Mouse (Mus musculus): Measurements from ENCODE around the gene Acer1. TPM values are rescaled to one million over a fixed set of nuclear protein-coding genes. Genes with fewer than 3 reads are reported as not detected.
A peak's percentile ranks its signal among the peaks of the same experiment; 100 is the strongest.
"Not testable (repeated sequence)": the region's sequence is repeated elsewhere in the genome, so short reads cannot be mapped to it uniquely, and the experiment has no call there.

Acer1 gene
- polyA plus RNA-seq, 1 experiment from 2014 or later, result not detected

DNA sequence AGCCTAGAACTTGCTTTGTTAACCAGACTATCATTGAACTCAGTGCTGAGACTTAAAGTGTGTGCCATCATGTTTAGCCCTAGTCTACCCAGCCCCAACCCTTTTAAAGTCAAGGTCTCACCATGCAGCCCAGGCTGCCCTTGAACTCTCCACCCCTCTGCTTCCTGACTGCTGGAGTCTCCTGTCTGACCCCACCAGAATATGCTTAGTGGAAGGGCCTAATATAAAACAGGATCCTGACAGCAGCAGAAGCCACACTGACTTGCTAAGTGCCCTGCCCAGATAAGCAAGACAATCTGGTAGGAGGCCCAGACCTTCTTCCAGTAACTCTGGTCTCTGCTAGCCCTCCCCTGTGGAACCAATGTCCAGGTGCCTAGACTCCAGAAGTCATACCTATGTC, 52.8 kb downstream of the Acer1 start:
- Histone ChIP-seq H3K4me2 (no peak overlapping the region), H3K4me1 (replicated peaks; ENCODE audit: control insufficient read depth, insufficient read depth, low read length) (peaks cover 28% of the 10 kb centered on the region), H3K9ac (ENCODE audit: low read depth, low read length) (no peak overlapping the region)

GRCm38 (mm10) chr17:56925998-56926397, 55.9 kb downstream of the Acer1 start:
- Histone ChIP-seq H3K4me1 (replicated peaks; ENCODE audit: control insufficient read depth, insufficient read depth, low read length) (peaks cover 16% of the 10 kb centered on the region), H3K36me3 (ENCODE audit: control insufficient read depth, insufficient read depth, low read length) (peaks cover 20% of the 10 kb centered on the region), H3K27me3 (replicated peaks; ENCODE audit: control insufficient read depth, insufficient read depth, low read length) (no peaks in the 10 kb centered on the region), H3K9me3 (ENCODE audit: control insufficient read depth, low read length) (no peaks in the 10 kb centered on the region), H3K27ac (ENCODE audit: low read depth, low read length) (no peak overlapping the region), H3K9ac (ENCODE audit: low read depth, low read length) (no peak overlapping the region), H3K4me2 (no peak overlapping the region), H3K4me3 (ENCODE audit: low read depth, low read length) (no peak overlapping the region)
- WGBS, result 86% methylated on average over 2 of the region's 2 CpGs
- DNase-seq (ENCODE audit: low spot score) (no peak), ATAC-seq (replicated peaks; ENCODE audit: low FRiP score) (no peak)

More for the DNA sequence above, 52.8 kb downstream of the Acer1 start:
- no peaks in the 10 kb centered on the region for H3K27me3 ChIP-seq (replicated peaks; ENCODE audit: control insufficient read depth, insufficient read depth, low read length)
- ATAC-seq (replicated peaks; ENCODE audit: low FRiP score) (0 out of 2 replicates have a peak, but pooled peaks have one; percentile 16), DNase-seq (ENCODE audit: low spot score) (no peak)
- H3K4me3 ChIP-seq (ENCODE audit: low read depth, low read length), result no peak overlapping the region
- no peaks in the 10 kb centered on the region for H3K9me3 ChIP-seq (ENCODE audit: control insufficient read depth, low read length)
- H3K36me3 ChIP-seq (ENCODE audit: control insufficient read depth, insufficient read depth, low read length), result peaks cover 12% of the 10 kb centered on the region; the same call in 1 of the 2 replicates
- no peak overlapping the region for H3K27ac ChIP-seq (ENCODE audit: low read depth, low read length)

- Histone ChIP-seq H3K9me3 (ENCODE audit: control insufficient read depth, low read length) (no peaks in the 10 kb centered on the region), H3K36me3 (ENCODE audit: control insufficient read depth, insufficient read depth, low read length) (peaks cover 40% of the 10 kb centered on the region), H3K4me2 (no peak overlapping the region), H3K27ac (ENCODE audit: low read depth, low read length) (no peak overlapping the region), H3K4me1 (replicated peaks; ENCODE audit: control insufficient read depth, insufficient read depth, low read length) (no peaks in the 10 kb centered on the region), H3K4me3 (ENCODE audit: low read depth, low read length) (no peak overlapping the region), H3K27me3 (replicated peaks; ENCODE audit: control insufficient read depth, insufficient read depth, low read length) (no peaks in the 10 kb centered on the region), H3K9ac (ENCODE audit: low read depth, low read length) (no peak overlapping the region)
- ATAC-seq (replicated peaks; ENCODE audit: low FRiP score) (no peak), DNase-seq (ENCODE audit: low spot score) (no peak)
- 92% methylated on average over 3 of the region's 3 CpGs for WGBS
Measured at GRCm38 (mm10) chr17:56919725-56920124, 62.2 kb downstream of the Acer1 start.

- no peak overlapping the region for H3K27ac ChIP-seq (ENCODE audit: low read depth, low read length)
- ATAC-seq (replicated peaks; ENCODE audit: low FRiP score) (no peak), DNase-seq (ENCODE audit: low spot score) (no peak)
- H3K4me3 ChIP-seq (ENCODE audit: low read depth, low read length), result no peak overlapping the region
- no peaks in the 10 kb centered on the region for H3K9me3 ChIP-seq (ENCODE audit: control insufficient read depth, low read length)
- 100% methylated on average over 2 of the region's 2 CpGs for WGBS
- peaks cover 33% of the 10 kb centered on the region for H3K36me3 ChIP-seq (ENCODE audit: control insufficient read depth, insufficient read depth, low read length)
- no peak overlapping the region for H3K4me2 ChIP-seq
- H3K4me1 ChIP-seq (replicated peaks; ENCODE audit: control insufficient read depth, insufficient read depth, low read length), result peaks cover 2% of the 10 kb centered on the region; the same call in 1 of the 2 replicates
- no peak overlapping the region for H3K9ac ChIP-seq (ENCODE audit: low read depth, low read length)
- no peaks in the 10 kb centered on the region for H3K27me3 ChIP-seq (replicated peaks; ENCODE audit: control insufficient read depth, insufficient read depth, low read length)
Measured at GRCm38 (mm10) chr17:56917166-56917565, 64.8 kb downstream of the Acer1 start.

DNA sequence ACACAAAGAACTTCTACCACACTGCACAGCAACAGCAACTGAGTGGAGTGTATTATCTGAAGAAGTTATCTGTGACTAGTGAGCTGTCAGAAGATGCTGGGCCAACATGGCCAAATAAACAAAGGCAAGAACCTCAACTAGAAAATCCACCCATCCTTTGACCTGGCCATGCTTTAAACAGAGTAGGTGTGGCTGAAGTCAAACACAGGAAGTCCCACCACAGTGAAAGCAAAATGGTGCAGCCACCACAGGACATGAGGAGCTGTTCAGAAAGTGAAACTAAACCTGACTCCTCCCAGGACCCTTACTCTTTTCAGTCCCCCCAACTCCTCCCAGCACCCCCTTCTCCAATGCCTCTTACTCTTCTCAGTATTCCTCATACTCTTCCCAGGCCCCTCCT, 68.5 kb downstream of the Acer1 start:
- no peak overlapping the region for H3K4me2 ChIP-seq
- H3K9ac ChIP-seq (ENCODE audit: low read depth, low read length), result no peak overlapping the region
- no peaks in the 10 kb centered on the region for H3K27me3 ChIP-seq (replicated peaks; ENCODE audit: control insufficient read depth, insufficient read depth, low read length)
- no peaks in the 10 kb centered on the region for H3K9me3 ChIP-seq (ENCODE audit: control insufficient read depth, low read length)
- no peak overlapping the region for H3K4me3 ChIP-seq (ENCODE audit: low read depth, low read length)
- peaks cover 2% of the 10 kb centered on the region; the same call in 1 of the 2 replicates for H3K4me1 ChIP-seq (replicated peaks; ENCODE audit: control insufficient read depth, insufficient read depth, low read length)
- ATAC-seq (replicated peaks; ENCODE audit: low FRiP score) (no peak), DNase-seq (ENCODE audit: low spot score) (no peak)
- H3K36me3 ChIP-seq (ENCODE audit: control insufficient read depth, insufficient read depth, low read length), result peaks cover 21% of the 10 kb centered on the region
- no peak overlapping the region for H3K27ac ChIP-seq (ENCODE audit: low read depth, low read length)

DNA sequence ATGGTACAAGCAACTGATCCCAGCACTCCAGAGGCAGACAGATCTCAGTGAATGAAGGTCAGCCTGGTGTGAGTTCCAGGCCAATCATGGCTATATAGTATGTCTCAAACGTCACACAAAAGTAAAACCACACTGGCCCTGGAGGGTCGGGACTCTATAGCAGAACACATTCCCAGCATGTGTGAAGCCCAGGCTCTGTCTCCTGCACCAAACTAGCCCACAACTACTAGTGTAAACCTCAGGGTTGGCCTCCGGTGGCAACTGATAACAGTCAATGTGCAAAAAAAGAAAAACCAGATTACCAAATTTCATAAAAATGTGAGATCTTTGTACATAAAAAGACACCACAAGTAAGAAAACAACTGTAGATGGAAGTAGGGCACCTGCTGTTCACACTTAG, 68.9 kb downstream of the Acer1 start:
- 68% methylated on average over 3 of the region's 3 CpGs for WGBS
- Histone ChIP-seq H3K9ac (ENCODE audit: low read depth, low read length) (no peak overlapping the region), H3K4me1 (replicated peaks; ENCODE audit: control insufficient read depth, insufficient read depth, low read length) (peaks cover 2% of the 10 kb centered on the region; the same call in 1 of the 2 replicates), H3K9me3 (ENCODE audit: control insufficient read depth, low read length) (no peaks in the 10 kb centered on the region), H3K4me2 (no peak overlapping the region), H3K4me3 (ENCODE audit: low read depth, low read length) (no peak overlapping the region), H3K36me3 (ENCODE audit: control insufficient read depth, insufficient read depth, low read length) (peaks cover 21% of the 10 kb centered on the region), H3K27me3 (replicated peaks; ENCODE audit: control insufficient read depth, insufficient read depth, low read length) (no peaks in the 10 kb centered on the region), H3K27ac (ENCODE audit: low read depth, low read length) (no peak overlapping the region)
- no peak for DNase-seq (ENCODE audit: low spot score)
- no peak for ATAC-seq (replicated peaks; ENCODE audit: low FRiP score)

DNA sequence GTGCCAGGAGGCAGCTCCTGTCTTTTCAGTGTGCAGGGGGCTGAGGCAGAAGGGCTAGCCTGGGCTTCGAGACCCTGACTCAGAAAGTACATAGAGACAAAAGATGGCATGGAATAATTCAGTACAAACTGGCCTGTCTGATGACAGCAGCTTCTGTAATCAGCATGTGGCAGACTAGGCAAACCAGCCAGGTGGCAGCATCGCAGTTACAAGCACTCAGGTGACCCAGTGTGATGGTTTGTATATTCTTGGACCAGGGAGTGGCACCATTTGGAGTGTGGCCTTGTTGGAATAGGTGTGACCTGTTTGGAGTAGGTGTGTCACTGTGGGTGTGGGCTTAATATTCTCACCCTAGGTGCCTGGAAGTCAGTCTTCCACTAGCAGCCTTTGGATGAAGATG, 72.2 kb downstream of the Acer1 start:
- H3K9ac ChIP-seq (ENCODE audit: low read depth, low read length); H3K4me2 ChIP-seq; H3K27ac ChIP-seq (ENCODE audit: low read depth, low read length); H3K27me3 ChIP-seq (replicated peaks; ENCODE audit: control insufficient read depth, insufficient read depth, low read length); ATAC-seq (replicated peaks; ENCODE audit: low FRiP score); H3K4me3 ChIP-seq (ENCODE audit: low read depth, low read length); H3K9me3 ChIP-seq (ENCODE audit: control insufficient read depth, low read length); H3K4me1 ChIP-seq (replicated peaks; ENCODE audit: control insufficient read depth, insufficient read depth, low read length); DNase-seq (ENCODE audit: low spot score): not testable (repeated sequence)
- peaks cover 17% of the 10 kb centered on the region for H3K36me3 ChIP-seq (ENCODE audit: control insufficient read depth, insufficient read depth, low read length)
- WGBS, result 84% methylated on average over 2 of the region's 2 CpGs

GRCm38 (mm10) chr17:56907887-56908286, 74.0 kb downstream of the Acer1 start:
- WGBS, result 63% methylated on average over 9 of the region's 9 CpGs
- Histone ChIP-seq H3K4me2 (no peak overlapping the region), H3K27ac (ENCODE audit: low read depth, low read length) (no peak overlapping the region), H3K4me1 (replicated peaks; ENCODE audit: control insufficient read depth, insufficient read depth, low read length) (peaks cover 3% of the 10 kb centered on the region; the same call in 1 of the 2 replicates), H3K4me3 (ENCODE audit: low read depth, low read length) (no peak overlapping the region), H3K9me3 (ENCODE audit: control insufficient read depth, low read length) (no peaks in the 10 kb centered on the region), H3K27me3 (replicated peaks; ENCODE audit: control insufficient read depth, insufficient read depth, low read length) (no peaks in the 10 kb centered on the region), H3K36me3 (ENCODE audit: control insufficient read depth, insufficient read depth, low read length) (peaks cover 22% of the 10 kb centered on the region), H3K9ac (ENCODE audit: low read depth, low read length) (no peak overlapping the region)
- DNase-seq (ENCODE audit: low spot score), result no peak
- no peak for ATAC-seq (replicated peaks; ENCODE audit: low FRiP score)

- Histone ChIP-seq H3K4me2 (no peak overlapping the region), H3K4me3 (ENCODE audit: low read depth, low read length) (no peak overlapping the region), H3K27me3 (replicated peaks; ENCODE audit: control insufficient read depth, insufficient read depth, low read length) (no peaks in the 10 kb centered on the region), H3K27ac (ENCODE audit: low read depth, low read length) (no peak overlapping the region), H3K9me3 (ENCODE audit: control insufficient read depth, low read length) (no peaks in the 10 kb centered on the region), H3K9ac (ENCODE audit: low read depth, low read length) (no peak overlapping the region), H3K4me1 (replicated peaks; ENCODE audit: control insufficient read depth, insufficient read depth, low read length) (peaks cover 3% of the 10 kb centered on the region; the same call in 1 of the 2 replicates), H3K36me3 (ENCODE audit: control insufficient read depth, insufficient read depth, low read length) (peaks cover 22% of the 10 kb centered on the region)
- ATAC-seq (replicated peaks; ENCODE audit: low FRiP score) (no peak), DNase-seq (ENCODE audit: low spot score) (no peak)
- WGBS, result 87% methylated on average over 5 of the region's 5 CpGs
Measured at GRCm38 (mm10) chr17:56907096-56907495, 74.8 kb downstream of the Acer1 start.

All from liver, embryonic 11.5 days (tissue).